Mouse (Mus musculus): Measurements from ENCODE around the gene Lrrc46. TPM values are rescaled to one million over a fixed set of nuclear protein-coding genes. Genes with fewer than 3 reads are reported as not detected.

Gene Lrrc46
- polyA plus RNA-seq, 1 experiment from 2014 or later: 1.4 TPM

DNA sequence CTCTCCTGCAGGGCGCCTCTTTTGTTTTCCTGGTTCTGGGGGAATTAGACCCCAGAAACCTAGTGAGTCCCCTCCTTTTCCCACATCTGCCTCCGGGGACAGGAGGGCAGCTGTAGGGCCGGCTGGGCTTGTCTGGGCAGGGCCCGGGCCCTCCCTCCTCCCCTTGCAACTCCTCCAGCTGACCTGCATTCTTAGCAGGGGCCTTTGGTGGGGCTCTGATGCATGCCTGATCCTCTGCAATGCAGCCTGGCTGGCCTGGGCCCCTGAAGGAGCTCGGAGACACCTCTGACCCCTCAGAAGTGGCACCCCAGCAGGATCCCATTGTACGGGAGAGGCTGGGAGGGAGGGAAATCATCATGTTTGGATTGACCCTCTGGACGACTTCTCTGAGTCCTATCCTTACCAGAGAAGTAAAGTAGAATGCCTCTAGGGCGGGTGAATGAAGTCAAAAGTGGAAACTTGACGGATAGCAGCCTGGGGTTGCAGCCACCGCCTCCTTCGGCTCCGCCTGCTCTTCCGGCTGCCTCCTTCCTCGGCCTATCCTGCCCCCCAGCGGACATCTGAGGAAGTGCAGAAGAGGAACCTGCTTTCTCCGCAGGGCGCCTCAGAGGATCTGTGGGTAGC, 15.4 kb downstream of the Lrrc46 start:
- peak overlapping the region; percentile 23 for H3K4me3 ChIP-seq (ENCODE audit: low read depth, low read length)
- H3K36me3 ChIP-seq (ENCODE audit: control insufficient read depth, insufficient read depth, low read length): no peaks in the 10 kb centered on the region
- peaks cover 31% of the 10 kb centered on the region for H3K27me3 ChIP-seq (ENCODE audit: control insufficient read depth, insufficient read depth, low read length)
- ATAC-seq (ENCODE audit: insufficient number of reproducible peaks, low FRiP score, low TSS enrichment, low read depth) (0 out of 2 replicates have a peak, but pooled peaks have one; percentile 10), DNase-seq (ENCODE audit: low spot score) (peak; percentile 93)
- peak overlapping the region; percentile 77 for H3K27ac ChIP-seq (replicated peaks; ENCODE audit: low read depth, low read length)
- H3K9me3 ChIP-seq (ENCODE audit: control insufficient read depth, low read length): no peaks in the 10 kb centered on the region
- H3K4me1 ChIP-seq (ENCODE audit: control insufficient read depth, insufficient read depth, low read length): peaks cover 22% of the 10 kb centered on the region
- H3K9ac ChIP-seq (ENCODE audit: low read length): peak overlapping the region; percentile 65
- H3K4me2 ChIP-seq (ENCODE audit: low read depth, severe bottlenecking): peak overlapping the region; percentile 52
- WGBS: 3% methylated on average over 17 of the region's 17 CpGs

DNA sequence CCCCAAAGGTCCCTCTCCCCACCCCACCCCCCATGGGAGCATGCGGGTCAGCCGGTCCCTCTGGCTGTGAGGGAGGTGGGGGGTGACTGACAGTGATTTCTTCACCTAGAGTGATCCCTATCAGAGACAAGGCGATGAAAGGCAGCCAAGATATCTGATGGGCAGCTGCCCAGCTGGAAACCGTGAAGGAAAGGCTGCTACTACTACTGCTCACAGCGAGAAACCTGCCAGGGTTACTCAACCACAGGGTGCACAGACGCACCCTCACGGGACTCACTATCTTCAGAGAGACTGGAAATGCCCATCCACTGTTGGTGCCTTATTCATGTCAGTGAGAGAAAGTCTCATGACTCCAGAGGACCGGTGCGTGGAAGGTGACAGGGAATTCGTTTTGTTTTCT, 16.2 kb downstream of the Lrrc46 start:
- no peak overlapping the region for H3K4me2 ChIP-seq (ENCODE audit: low read depth, severe bottlenecking)

DNA sequence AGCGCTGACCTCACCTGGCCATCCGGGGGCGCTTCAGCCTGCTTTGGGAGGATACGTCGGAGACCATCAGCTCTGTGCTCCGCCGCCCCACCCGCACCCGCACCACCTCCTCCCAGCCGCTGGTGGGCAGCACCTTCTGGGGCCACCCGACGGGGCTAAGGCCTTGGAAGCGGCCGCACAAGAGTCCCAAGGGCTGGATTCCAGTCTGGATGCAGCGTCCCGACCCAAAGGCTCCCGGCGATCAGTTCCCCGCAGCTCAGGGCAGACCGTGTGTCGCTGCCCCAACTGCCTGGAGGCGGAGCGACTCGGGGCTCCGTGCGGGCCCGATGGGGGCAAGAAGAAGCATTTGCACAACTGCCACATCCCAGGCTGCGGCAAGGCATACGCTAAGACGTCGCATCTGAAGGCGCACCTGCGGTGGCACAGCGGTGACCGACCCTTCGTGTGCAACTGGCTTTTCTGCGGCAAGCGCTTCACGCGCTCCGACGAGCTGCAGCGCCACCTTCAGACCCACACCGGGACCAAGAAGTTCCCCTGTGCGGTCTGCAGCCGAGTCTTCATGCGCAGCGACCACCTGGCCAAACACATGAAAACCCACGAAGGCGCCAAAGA, 19.2 kb downstream of the Lrrc46 start:
- Histone ChIP-seq H3K27ac (replicated peaks; ENCODE audit: low read depth, low read length) (no peak overlapping the region), H3K4me3 (ENCODE audit: low read depth, low read length) (peak overlapping the region; percentile 30), H3K9ac (ENCODE audit: low read length) (peak overlapping the region; percentile 9; the same call in 1 of the 2 replicates), H3K36me3 (ENCODE audit: control insufficient read depth, insufficient read depth, low read length) (no peaks in the 10 kb centered on the region), H3K9me3 (ENCODE audit: control insufficient read depth, low read length) (no peaks in the 10 kb centered on the region), H3K27me3 (ENCODE audit: control insufficient read depth, insufficient read depth, low read length) (peaks cover 65% of the 10 kb centered on the region), H3K4me1 (ENCODE audit: control insufficient read depth, insufficient read depth, low read length) (peaks cover 31% of the 10 kb centered on the region), H3K4me2 (ENCODE audit: low read depth, severe bottlenecking) (peak overlapping the region; percentile 83)
- WGBS: 1% methylated on average over 50 of the region's 50 CpGs
- no peak for ATAC-seq (ENCODE audit: insufficient number of reproducible peaks, low FRiP score, low TSS enrichment, low read depth)
- DNase-seq (ENCODE audit: low spot score): peak; percentile 86

More for the DNA sequence above, 16.2 kb downstream of the Lrrc46 start:
- no peaks in the 10 kb centered on the region for H3K36me3 ChIP-seq (ENCODE audit: control insufficient read depth, insufficient read depth, low read length)
- no peaks in the 10 kb centered on the region for H3K9me3 ChIP-seq (ENCODE audit: control insufficient read depth, low read length)
- ATAC-seq (ENCODE audit: insufficient number of reproducible peaks, low FRiP score, low TSS enrichment, low read depth): no peak
- peaks cover 22% of the 10 kb centered on the region for H3K4me1 ChIP-seq (ENCODE audit: control insufficient read depth, insufficient read depth, low read length)
- 35% methylated on average over 10 of the region's 10 CpGs for WGBS
- H3K4me3 ChIP-seq (ENCODE audit: low read depth, low read length): no peak overlapping the region
- H3K9ac ChIP-seq (ENCODE audit: low read length): no peak overlapping the region
- DNase-seq (ENCODE audit: low spot score): no peak
- H3K27me3 ChIP-seq (ENCODE audit: control insufficient read depth, insufficient read depth, low read length): peaks cover 39% of the 10 kb centered on the region
- H3K27ac ChIP-seq (replicated peaks; ENCODE audit: low read depth, low read length): no peak overlapping the region

DNA sequence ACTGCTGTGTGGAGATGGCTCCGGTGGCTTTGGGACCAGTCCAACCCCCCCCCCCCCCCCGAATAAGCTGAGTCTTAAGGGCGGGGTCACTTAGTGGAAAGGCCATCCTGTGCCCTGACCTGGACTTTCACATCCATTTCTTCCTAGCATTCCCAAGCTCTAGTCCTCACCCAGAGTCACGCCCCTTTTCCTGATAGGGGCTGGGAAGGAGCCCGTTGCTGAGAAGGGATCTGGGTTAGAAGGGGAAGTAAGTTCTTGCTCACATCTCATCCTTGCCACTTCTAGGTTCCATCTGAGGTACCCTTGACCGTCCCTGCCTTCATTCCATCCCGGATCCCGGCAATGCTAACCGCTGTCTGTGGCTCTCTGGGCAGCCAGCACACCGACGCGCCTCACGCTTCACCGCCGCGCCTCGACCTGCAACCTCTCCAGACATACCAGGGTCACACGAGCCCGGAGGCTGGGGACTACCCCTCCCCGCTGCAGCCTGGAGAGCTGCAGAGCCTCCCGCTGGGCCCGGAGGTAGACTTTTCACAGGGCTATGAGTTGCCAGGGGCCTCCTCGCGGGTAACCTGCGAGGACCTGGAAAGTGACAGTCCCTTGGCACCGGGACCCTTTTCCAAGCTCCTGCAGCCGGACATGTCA, 20.0 kb downstream of the Lrrc46 start:
- peaks cover 31% of the 10 kb centered on the region for H3K4me1 ChIP-seq (ENCODE audit: control insufficient read depth, insufficient read depth, low read length)
- 2% methylated on average over 26 of the region's 27 CpGs for WGBS

DNA sequence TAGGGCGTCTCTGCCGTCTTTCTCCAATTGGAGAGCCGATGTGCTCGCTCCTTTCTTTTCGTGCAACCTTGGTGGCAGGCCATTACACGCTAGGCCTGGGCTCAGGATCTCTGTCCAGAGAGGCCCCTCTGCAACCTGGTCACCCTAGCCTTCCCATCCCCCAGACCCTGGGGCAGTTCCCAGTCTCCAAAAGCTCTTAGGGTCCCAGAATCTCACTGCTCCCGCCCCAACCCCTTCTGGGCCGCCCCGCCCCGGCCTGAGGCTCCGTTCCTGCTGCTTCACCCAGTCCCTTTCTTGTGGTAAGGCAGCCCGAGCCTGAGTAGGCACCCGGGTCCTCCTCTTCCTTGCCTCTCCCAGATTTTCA, 21.9 kb downstream of the Lrrc46 start:
- H3K4me2 ChIP-seq (ENCODE audit: low read depth, severe bottlenecking): peak overlapping the region; percentile 63; the same call in 1 of the 2 replicates
- DNase-seq (ENCODE audit: low spot score): no peak
- 3% methylated on average over 13 of the region's 13 CpGs for WGBS

More for the DNA sequence above, 20.0 kb downstream of the Lrrc46 start:
- Histone ChIP-seq H3K4me3 (ENCODE audit: low read depth, low read length) (peak overlapping the region; percentile 30), H3K9me3 (ENCODE audit: control insufficient read depth, low read length) (no peaks in the 10 kb centered on the region), H3K9ac (ENCODE audit: low read length) (no peak overlapping the region; the same call in 1 of the 2 replicates), H3K27me3 (ENCODE audit: control insufficient read depth, insufficient read depth, low read length) (peaks cover 71% of the 10 kb centered on the region), H3K4me2 (ENCODE audit: low read depth, severe bottlenecking) (peak overlapping the region; percentile 83), H3K36me3 (ENCODE audit: control insufficient read depth, insufficient read depth, low read length) (no peaks in the 10 kb centered on the region), H3K27ac (replicated peaks; ENCODE audit: low read depth, low read length) (no peak overlapping the region)
- DNase-seq (ENCODE audit: low spot score) (peak; percentile 52), ATAC-seq (ENCODE audit: insufficient number of reproducible peaks, low FRiP score, low TSS enrichment, low read depth) (no peak)

DNA sequence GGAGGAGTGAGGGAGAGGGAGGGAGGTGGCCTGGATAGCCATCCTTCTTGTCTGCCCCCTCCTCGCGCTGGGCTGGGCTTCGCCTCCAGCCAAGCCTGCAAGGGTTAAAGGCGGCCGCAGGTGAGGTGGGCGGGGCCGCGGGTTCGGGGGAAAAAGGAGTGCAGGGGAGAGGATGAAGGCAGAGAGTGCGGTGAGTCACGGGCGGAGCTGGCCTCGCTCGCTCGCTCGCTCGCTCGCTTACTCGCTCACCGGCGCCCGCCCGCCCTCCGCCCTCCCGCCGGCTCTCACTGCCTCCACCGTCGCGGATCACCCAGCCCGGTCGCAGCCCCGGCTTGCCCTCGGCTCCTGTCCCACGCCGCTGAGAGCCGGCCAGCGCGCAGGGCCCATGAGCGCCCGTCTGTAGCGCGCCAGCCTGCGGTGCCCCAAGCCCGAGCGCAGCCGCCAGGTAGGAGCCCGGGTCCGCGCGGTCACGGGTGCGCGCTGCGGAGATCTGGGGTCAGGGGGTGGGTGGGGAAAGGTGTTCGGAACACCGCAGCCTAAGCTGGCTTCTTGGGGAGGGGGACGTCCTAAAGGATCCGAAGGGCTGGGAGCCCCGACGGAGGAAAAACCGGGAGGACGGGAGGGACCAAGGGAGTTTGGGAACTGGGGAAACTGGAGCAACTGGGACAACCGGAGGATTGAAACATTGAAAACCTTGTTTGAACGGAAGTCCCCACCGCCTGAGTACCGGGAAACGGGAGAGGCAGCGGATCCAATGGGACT, 22.4 kb downstream of the Lrrc46 start:
- ATAC-seq (ENCODE audit: insufficient number of reproducible peaks, low FRiP score, low TSS enrichment, low read depth) (no peak), DNase-seq (ENCODE audit: low spot score) (peak; percentile 50)
- Histone ChIP-seq H3K9me3 (ENCODE audit: control insufficient read depth, low read length) (no peaks in the 10 kb centered on the region), H3K4me1 (ENCODE audit: control insufficient read depth, insufficient read depth, low read length) (peaks cover 22% of the 10 kb centered on the region), H3K27ac (replicated peaks; ENCODE audit: low read depth, low read length) (0 out of 2 replicates have a peak overlapping the region, but pooled peaks have one; percentile 8), H3K36me3 (ENCODE audit: control insufficient read depth, insufficient read depth, low read length) (no peaks in the 10 kb centered on the region), H3K4me3 (ENCODE audit: low read depth, low read length) (peak overlapping the region; percentile 39), H3K9ac (ENCODE audit: low read length) (peak overlapping the region; percentile 40), H3K4me2 (ENCODE audit: low read depth, severe bottlenecking) (peak overlapping the region; percentile 63), H3K27me3 (ENCODE audit: control insufficient read depth, insufficient read depth, low read length) (peaks cover 73% of the 10 kb centered on the region)
- WGBS: 1% methylated on average over 52 of the region's 68 CpGs

More for the DNA sequence above, 21.9 kb downstream of the Lrrc46 start:
- peaks cover 77% of the 10 kb centered on the region for H3K27me3 ChIP-seq (ENCODE audit: control insufficient read depth, insufficient read depth, low read length)
- 0 out of 2 replicates have a peak overlapping the region, but pooled peaks have one; percentile 7 for H3K9ac ChIP-seq (ENCODE audit: low read length)
- H3K4me3 ChIP-seq (ENCODE audit: low read depth, low read length): peak overlapping the region; percentile 39
- no peaks in the 10 kb centered on the region for H3K36me3 ChIP-seq (ENCODE audit: control insufficient read depth, insufficient read depth, low read length)
- H3K4me1 ChIP-seq (ENCODE audit: control insufficient read depth, insufficient read depth, low read length): peaks cover 22% of the 10 kb centered on the region
- ATAC-seq (ENCODE audit: insufficient number of reproducible peaks, low FRiP score, low TSS enrichment, low read depth): no peak
- no peak overlapping the region for H3K27ac ChIP-seq (replicated peaks; ENCODE audit: low read depth, low read length)
- H3K9me3 ChIP-seq (ENCODE audit: control insufficient read depth, low read length): no peaks in the 10 kb centered on the region

DNA sequence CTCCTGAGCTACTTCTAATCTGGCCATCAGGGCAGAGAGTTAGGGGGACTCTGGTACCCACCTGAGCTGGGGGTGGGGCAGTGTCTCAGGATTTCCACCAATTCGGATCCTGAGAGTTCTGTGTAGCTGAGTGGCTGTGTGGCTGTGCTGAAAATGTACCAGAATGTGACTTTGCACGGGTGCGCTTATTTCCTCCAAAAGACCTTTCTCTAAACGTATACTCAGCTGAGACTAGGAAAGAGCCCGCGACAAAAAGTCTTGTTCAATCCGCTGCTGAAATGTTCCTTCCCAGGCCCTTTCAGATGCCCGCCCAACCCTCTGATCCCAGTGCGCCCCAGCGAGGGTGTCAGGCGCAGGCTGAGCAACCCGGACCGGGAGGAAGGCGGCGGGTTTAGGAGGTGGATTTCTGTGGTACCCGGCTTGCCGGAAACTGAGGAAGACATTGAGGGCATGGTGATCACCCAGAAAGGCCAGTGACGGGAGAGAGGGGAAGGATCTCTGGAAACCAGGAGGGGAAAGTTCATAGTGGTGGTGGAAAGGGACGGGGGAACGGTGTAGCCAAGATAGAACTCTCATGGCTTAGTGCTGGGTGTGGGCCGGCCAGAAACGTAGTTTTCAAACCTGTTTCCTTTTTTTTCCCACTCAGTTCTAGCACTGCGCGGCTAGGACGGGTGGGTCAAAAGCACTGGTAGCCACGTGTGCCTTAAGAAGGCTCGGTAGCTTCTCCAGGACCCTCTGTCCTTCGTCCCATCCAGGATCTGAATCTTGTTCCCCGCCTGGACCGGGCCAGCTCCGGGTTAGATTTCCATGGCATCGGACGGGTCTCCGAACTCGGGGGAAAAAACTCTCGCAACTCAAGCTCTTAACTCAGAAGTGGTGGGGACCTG, 23.3 kb downstream of the Lrrc46 start:
- H3K36me3 ChIP-seq (ENCODE audit: control insufficient read depth, insufficient read depth, low read length): no peaks in the 10 kb centered on the region
- H3K4me3 ChIP-seq (ENCODE audit: low read depth, low read length): peak overlapping the region; percentile 39
- peaks cover 68% of the 10 kb centered on the region for H3K27me3 ChIP-seq (ENCODE audit: control insufficient read depth, insufficient read depth, low read length)
- H3K4me1 ChIP-seq (ENCODE audit: control insufficient read depth, insufficient read depth, low read length): peaks cover 22% of the 10 kb centered on the region
- H3K9ac ChIP-seq (ENCODE audit: low read length): no peak overlapping the region
- no peak overlapping the region for H3K27ac ChIP-seq (replicated peaks; ENCODE audit: low read depth, low read length)
- H3K4me2 ChIP-seq (ENCODE audit: low read depth, severe bottlenecking): peak overlapping the region; percentile 63
- DNase-seq (ENCODE audit: low spot score) (peak; percentile 67), ATAC-seq (ENCODE audit: insufficient number of reproducible peaks, low FRiP score, low TSS enrichment, low read depth) (no peak)
- no peaks in the 10 kb centered on the region for H3K9me3 ChIP-seq (ENCODE audit: control insufficient read depth, low read length)
- under 1% methylated on average over 36 of the region's 36 CpGs for WGBS
